Mouse (Mus musculus): ENCODE measurements at regions not wholly inside any gene's neighbourhood (a gene's known extent, or its start where the extent isn't known, plus 50 kb on each side); places are given as distances from the start of the nearest gene placed in this dataset.

DNA sequence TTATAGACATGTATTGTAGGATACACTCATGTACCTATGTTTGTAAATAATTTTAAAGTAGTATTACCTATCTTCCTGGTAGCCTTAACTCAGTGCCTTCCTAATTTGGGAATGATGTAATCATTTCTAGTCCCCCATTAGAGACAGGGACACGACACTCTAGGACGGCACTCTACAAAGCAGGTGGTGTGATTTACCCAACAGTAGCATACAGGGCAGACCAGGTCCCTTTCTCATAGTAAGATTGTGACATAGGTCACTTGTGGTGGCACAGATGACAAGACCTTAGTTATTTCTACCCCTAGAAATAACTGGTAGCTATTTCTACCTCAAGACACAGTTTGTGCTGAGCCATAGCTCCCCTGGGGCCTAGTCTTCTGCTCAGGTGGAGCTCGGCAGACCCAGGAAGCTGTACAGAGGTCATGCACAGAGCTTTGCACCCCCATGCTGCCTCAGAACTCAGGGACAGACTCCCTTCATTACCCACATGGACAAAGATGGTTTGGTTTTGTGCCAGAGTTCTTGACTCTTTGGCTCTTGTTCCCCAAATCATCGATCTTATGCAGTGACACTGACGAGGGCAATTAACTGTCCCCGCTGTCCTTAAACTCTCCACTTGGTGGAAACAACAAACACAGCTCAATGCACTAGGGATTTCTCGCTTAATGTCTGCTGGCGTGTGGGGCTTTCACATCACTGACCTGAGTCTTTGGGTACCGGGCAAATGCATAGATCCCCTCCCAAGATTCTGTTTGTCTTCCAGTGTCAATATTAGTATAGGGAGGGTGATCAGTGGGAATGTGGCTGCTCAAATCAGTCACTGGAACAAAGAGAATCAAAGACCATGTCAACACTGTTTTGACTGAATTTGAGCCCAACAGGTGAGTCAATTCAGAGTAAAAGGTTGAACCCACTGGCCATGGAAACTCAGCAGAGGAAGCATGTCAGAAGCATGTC, 108.5 kb upstream of the Cox10 start:
- Histone ChIP-seq H3K36me3 (replicated peaks in 1 of 2; ENCODE audit: control insufficient read depth in 1 of 2, insufficient read depth in 1 of 2, low read length in 1 of 2) (no peaks in the 10 kb centered on the region), H3K9me3 (replicated peaks; ENCODE audit: low read length) (no peaks in the 10 kb centered on the region), H3K4me3 (replicated peaks in 1 of 3; ENCODE audit: low read depth in 2 of 3, low read length in 2 of 3, poor library complexity in 1 of 3) (no peak overlapping the region), H3K4me2 (ENCODE audit: insufficient read depth, low read depth, poor library complexity, severe bottlenecking) (peak overlapping the region; percentile 33; the same call in 1 of the 2 replicates), H3K27me3 (replicated peaks) (no peaks in the 10 kb centered on the region), H3K9ac (ENCODE audit: insufficient read depth, low read depth) (no peak overlapping the region), H3K27ac (ENCODE audit: insufficient read depth, low read depth) (no peak overlapping the region), H3K4me1 (ENCODE audit: control insufficient read depth in 1 of 2, insufficient read depth in 2 of 2) (peaks cover 19 to 28% of the 10 kb centered on the region in 2 experiments), H3K79me2 (replicated peaks; ENCODE audit: control insufficient read depth, extremely low read depth, insufficient read depth, poor library complexity, severe bottlenecking) (no peaks in the 10 kb centered on the region)
- dilution Hi-C loops (cut with MboI; ENCODE audit: extremely low pct_ligation_motif_present, extremely low pct_unique_long_range_greater_than_20kb, low sequenced_read_pairs) (no loop called here), in situ Hi-C loops (cut with MboI; ENCODE audit: low pct_ligation_motif_present, low pct_unique_long_range_greater_than_20kb, low sequenced_read_pairs) (no loop called here)
- DNase-seq (ENCODE audit: extremely low read depth) = peak; percentile 63
- TF ChIP-seq TCF12 (IDR thresholded peaks at IDR 0.05; ENCODE audit: low read depth, low read length) = no peak
- TF ChIP-seq SIN3A (IDR thresholded peaks at IDR 0.05; ENCODE audit: low read length) = no peak
- TF ChIP-seq MEF2A (IDR thresholded peaks at IDR 0.05; ENCODE audit: borderline replicate concordance, low read depth, low read length) = peak; percentile 35; the same call in 1 of the 2 replicates

DNA sequence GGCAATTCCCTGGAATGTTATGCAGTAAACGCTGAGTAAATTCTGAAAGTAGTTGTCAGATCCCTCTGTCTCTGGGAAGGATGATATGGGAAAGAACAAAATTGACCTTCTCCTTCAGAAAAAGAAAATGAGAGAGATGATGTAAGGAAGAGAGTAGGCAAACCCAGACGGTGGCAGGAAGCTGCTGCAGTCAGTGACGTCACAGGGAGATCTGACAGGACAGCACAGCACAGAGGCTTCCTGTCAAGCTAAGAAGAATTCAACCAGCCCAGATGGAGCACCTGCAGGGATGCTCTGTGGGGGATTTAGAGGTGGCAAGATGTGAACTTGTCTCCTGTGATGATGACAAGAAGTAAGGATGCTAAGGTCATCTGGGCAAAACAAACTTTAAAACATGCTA, 107.7 kb upstream of the Cox10 start:
- H3K4me1 ChIP-seq (ENCODE audit: control insufficient read depth in 1 of 2, insufficient read depth in 2 of 2) = peaks cover 15 to 28% of the 10 kb centered on the region in 2 experiments
- H3K27ac ChIP-seq (ENCODE audit: insufficient read depth, low read depth) = no peak overlapping the region
- H3K9me3 ChIP-seq (replicated peaks; ENCODE audit: low read length) = no peaks in the 10 kb centered on the region
- no peak overlapping the region for H3K4me3 ChIP-seq (replicated peaks in 1 of 3; ENCODE audit: low read depth in 2 of 3, low read length in 2 of 3, poor library complexity in 1 of 3)
- peak; percentile 46 for DNase-seq (ENCODE audit: extremely low read depth)
- no peak for TF ChIP-seq CHD2 (IDR thresholded peaks at IDR 0.05; ENCODE audit: low read length)
- no peak for TF ChIP-seq E2F4 (IDR thresholded peaks at IDR 0.05; ENCODE audit: insufficient replicate concordance, low read depth, low read length)
- TF ChIP-seq ELF1 (IDR thresholded peaks at IDR 0.05; ENCODE audit: low read depth, low read length) = peak; percentile 24; the same call in 1 of the 2 replicates
- 0 out of 2 replicates have a peak, but pooled peaks have one; percentile 24 for TF ChIP-seq RCOR1 (conservative IDR thresholded peaks at IDR 0.05; ENCODE audit: low read depth, low read length)
- TF ChIP-seq SIN3A (IDR thresholded peaks at IDR 0.05; ENCODE audit: low read length) = peak; percentile 22; the same call in 1 of the 2 replicates
- no peaks in the 10 kb centered on the region for H3K79me2 ChIP-seq (replicated peaks; ENCODE audit: control insufficient read depth, extremely low read depth, insufficient read depth, poor library complexity, severe bottlenecking)
- no peaks in the 10 kb centered on the region for H3K27me3 ChIP-seq (replicated peaks)
- no peak overlapping the region for H3K9ac ChIP-seq (ENCODE audit: insufficient read depth, low read depth)
- in situ Hi-C loops (cut with MboI; ENCODE audit: low pct_ligation_motif_present, low pct_unique_long_range_greater_than_20kb, low sequenced_read_pairs) (no loop called here), dilution Hi-C loops (cut with MboI; ENCODE audit: extremely low pct_ligation_motif_present, extremely low pct_unique_long_range_greater_than_20kb, low sequenced_read_pairs) (no loop called here)
- H3K36me3 ChIP-seq (replicated peaks in 1 of 2; ENCODE audit: control insufficient read depth in 1 of 2, insufficient read depth in 1 of 2, low read length in 1 of 2) = no peaks in the 10 kb centered on the region
- H3K4me2 ChIP-seq (ENCODE audit: insufficient read depth, low read depth, poor library complexity, severe bottlenecking) = no peak overlapping the region

DNA sequence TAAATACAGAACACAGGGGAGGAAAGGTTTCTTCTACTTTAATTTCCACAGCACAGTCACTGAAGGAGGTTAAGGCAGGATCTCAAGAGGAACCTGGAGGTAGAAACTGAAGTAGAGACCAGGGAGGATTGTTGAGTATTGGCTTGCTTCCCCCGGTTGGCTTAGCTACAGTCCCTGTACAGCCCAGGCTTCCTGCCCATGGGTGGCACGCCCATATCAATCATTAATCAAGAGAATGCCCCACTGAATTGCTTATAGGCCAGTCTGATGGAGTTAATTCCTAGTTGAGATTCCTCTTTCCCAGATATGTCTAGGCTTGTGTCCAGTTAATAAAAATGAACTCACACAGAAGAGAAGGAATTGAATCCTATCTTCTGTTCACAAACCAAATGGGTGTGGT, 107.3 kb upstream of the Cox10 start:
- no peaks in the 10 kb centered on the region for H3K79me2 ChIP-seq (replicated peaks; ENCODE audit: control insufficient read depth, extremely low read depth, insufficient read depth, poor library complexity, severe bottlenecking)
- dilution Hi-C loops (cut with MboI; ENCODE audit: extremely low pct_ligation_motif_present, extremely low pct_unique_long_range_greater_than_20kb, low sequenced_read_pairs) = no loop called here
- no peaks in the 10 kb centered on the region for H3K27me3 ChIP-seq (replicated peaks)
- H3K27ac ChIP-seq (ENCODE audit: insufficient read depth, low read depth) = no peak overlapping the region
- peaks cover 15 to 28% of the 10 kb centered on the region in 2 experiments for H3K4me1 ChIP-seq (ENCODE audit: control insufficient read depth in 1 of 2, insufficient read depth in 2 of 2)
- H3K4me3 ChIP-seq (replicated peaks in 1 of 3; ENCODE audit: low read depth in 2 of 3, low read length in 2 of 3, poor library complexity in 1 of 3) = no peak overlapping the region
- H3K4me2 ChIP-seq (ENCODE audit: insufficient read depth, low read depth, poor library complexity, severe bottlenecking) = no peak overlapping the region
- H3K36me3 ChIP-seq (replicated peaks in 1 of 2; ENCODE audit: control insufficient read depth in 1 of 2, insufficient read depth in 1 of 2, low read length in 1 of 2) = no peaks in the 10 kb centered on the region
- H3K9me3 ChIP-seq (replicated peaks; ENCODE audit: low read length) = no peaks in the 10 kb centered on the region
- no peak for DNase-seq (ENCODE audit: extremely low read depth)
- in situ Hi-C loops (cut with MboI; ENCODE audit: low pct_ligation_motif_present, low pct_unique_long_range_greater_than_20kb, low sequenced_read_pairs) = no loop called here
- no peak overlapping the region for H3K9ac ChIP-seq (ENCODE audit: insufficient read depth, low read depth)
- no peak for TF ChIP-seq KAT2A (IDR thresholded peaks at IDR 0.05; ENCODE audit: insufficient replicate concordance, low read length)
- no peak for TF ChIP-seq USF1 (IDR thresholded peaks at IDR 0.05; ENCODE audit: low read depth, low read length)
- no peak for TF ChIP-seq TBP (conservative IDR thresholded peaks at IDR 0.05; ENCODE audit: low read depth, low read length)
- no peak for TF ChIP-seq JUN (IDR thresholded peaks at IDR 0.05; ENCODE audit: insufficient read depth, low read depth, low read length)
- TF ChIP-seq HCFC1 (IDR thresholded peaks at IDR 0.05; ENCODE audit: low read depth, low read length) = no peak
- no peak for TF ChIP-seq IRF4 (IDR thresholded peaks at IDR 0.05; ENCODE audit: low read depth, low read length)
- no peak for TF ChIP-seq JUND (conservative IDR thresholded peaks at IDR 0.05; ENCODE audit: low read depth, low read length)
- no peak for TF ChIP-seq GABPA (IDR thresholded peaks at IDR 0.05; ENCODE audit: insufficient replicate concordance, low read depth, low read length)
- TF ChIP-seq EP300 (IDR thresholded peaks at IDR 0.05; ENCODE audit: low read length) = no peak
- TF ChIP-seq BHLHE40 (IDR thresholded peaks at IDR 0.05; ENCODE audit: low read depth, low read length) = no peak
- no peak for TF ChIP-seq MEF2A (IDR thresholded peaks at IDR 0.05; ENCODE audit: borderline replicate concordance, low read depth, low read length)
- TF ChIP-seq SIN3A (IDR thresholded peaks at IDR 0.05; ENCODE audit: low read length) = no peak
- no peak for TF ChIP-seq CTCF (conservative IDR thresholded peaks at IDR 0.05 in 1 of 2, IDR thresholded peaks at IDR 0.05 in 1 of 2; ENCODE audit: low read depth in 2 of 2, low read length in 2 of 2)
- no peak for TF ChIP-seq MAFK (IDR thresholded peaks at IDR 0.05; ENCODE audit: insufficient replicate concordance, low read length)
- no peak for TF ChIP-seq POLR2A (IDR thresholded peaks at IDR 0.05; ENCODE audit: low read depth, low read length)
- TF ChIP-seq NRF1 (IDR thresholded peaks at IDR 0.05; ENCODE audit: low read depth, low read length) = no peak
- TF ChIP-seq ZKSCAN1 (IDR thresholded peaks at IDR 0.05; ENCODE audit: borderline replicate concordance, low read depth, low read length) = no peak
- no peak for TF ChIP-seq SMC3 (IDR thresholded peaks at IDR 0.05; ENCODE audit: low read depth, low read length)
- TF ChIP-seq NELFE (IDR thresholded peaks at IDR 0.05; ENCODE audit: low read depth, low read length) = no peak

All from CH12.LX (cell line).